Mouse (Mus musculus): Measurements from ENCODE around the gene Gm11565.
"Not testable (repeated sequence)": the region's sequence is repeated elsewhere in the genome, so short reads cannot be mapped to it uniquely, and the experiment has no call there.

Gm11565 gene

DNA sequence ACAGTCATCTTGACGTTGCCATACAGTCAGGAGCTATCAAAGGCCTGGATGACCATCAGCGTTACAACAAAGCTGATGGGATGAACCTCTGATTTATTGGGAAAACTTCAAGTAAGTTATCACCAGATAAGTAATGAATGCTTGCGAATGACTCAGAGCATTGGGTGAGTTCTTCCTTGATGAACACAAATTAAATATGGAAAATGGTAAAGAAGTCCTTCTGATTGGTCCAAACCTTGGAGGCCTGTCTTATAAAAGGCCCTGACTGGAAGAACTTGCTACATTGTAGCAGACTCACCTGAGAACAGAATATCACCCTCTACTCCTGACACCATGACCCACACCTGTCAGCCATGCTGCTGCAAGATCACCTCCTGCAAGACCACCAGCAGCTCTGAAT is at the start of gene Gm11565:
TSS of gene Gm11565 (plus strand) at position 301 of the 400 bp plus-strand sequence.
- no peak for DNase-seq (ENCODE audit: low spot score)

DNA sequence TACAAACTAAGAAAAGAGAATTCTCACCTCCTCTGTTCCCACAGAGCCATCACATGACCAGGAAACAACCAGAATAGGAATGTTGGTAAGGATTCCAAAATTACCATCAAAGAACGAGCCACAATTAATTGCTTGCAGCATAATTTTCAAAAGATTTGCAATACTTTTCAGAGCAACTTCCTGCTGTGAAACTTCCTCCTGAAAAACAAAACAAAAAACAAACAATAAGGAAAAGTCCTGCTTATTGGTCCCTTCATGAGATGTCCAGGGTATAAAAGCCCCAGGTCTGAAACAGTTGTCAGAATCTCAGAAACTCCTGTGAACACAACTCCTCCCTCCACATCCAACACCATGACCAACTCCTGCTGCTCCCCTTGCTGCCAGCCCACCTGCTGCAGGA is 41.5 kb upstream of the Gm11565 start, which contains the start of gene Krtap9-1:
TSS of gene Krtap9-1 (plus strand) at position 301 of the 400 bp plus-strand sequence.
- not testable (repeated sequence) for DNase-seq (ENCODE audit: low spot score)

DNA sequence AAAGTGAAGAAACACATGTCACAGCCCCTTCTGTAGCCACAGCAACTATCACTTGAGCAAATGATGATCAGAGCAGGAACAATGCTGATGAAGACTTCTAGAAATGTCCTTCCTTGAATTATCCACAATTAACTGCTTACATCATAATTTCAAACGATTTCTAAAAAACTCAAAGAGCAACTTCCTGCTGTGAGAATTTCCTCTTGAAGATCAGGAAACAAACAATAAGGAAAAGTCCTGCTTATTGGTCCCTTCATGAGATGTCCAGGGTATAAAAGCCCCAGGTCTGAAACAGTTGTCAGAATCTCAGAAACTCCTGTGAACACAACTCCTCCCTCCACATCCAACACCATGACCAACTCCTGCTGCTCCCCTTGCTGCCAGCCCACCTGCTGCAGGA is 35.7 kb upstream of the Gm11565 start, which contains the start of gene Gm11567:
TSS of gene Gm11567 (plus strand) at position 301 of the 400 bp plus-strand sequence.
- not testable (repeated sequence) for DNase-seq (ENCODE audit: low spot score)

DNA sequence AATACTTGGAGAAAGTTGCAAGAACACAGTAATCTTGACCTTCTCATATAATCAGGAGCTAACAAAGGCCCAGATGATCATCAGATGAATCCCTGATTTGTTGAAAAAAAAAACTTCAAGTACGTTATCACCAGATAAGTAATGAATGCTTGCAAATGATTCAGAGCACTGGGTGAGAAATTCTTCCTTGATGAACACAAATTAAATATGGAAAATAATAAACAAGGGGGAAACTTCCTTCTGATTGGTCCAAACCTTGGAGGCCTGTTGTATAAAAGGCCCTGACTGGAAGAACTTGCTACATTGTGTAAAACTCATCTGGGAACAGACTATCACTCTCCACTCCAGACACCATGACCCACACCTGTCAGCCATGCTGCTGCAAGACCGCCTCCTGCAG is 6.9 kb upstream of the Gm11565 start, which contains the start of gene Krtap31-1:
TSS of gene Krtap31-1 (plus strand) at position 301 of the 400 bp plus-strand sequence.
- no peak for DNase-seq (ENCODE audit: low spot score)

DNA sequence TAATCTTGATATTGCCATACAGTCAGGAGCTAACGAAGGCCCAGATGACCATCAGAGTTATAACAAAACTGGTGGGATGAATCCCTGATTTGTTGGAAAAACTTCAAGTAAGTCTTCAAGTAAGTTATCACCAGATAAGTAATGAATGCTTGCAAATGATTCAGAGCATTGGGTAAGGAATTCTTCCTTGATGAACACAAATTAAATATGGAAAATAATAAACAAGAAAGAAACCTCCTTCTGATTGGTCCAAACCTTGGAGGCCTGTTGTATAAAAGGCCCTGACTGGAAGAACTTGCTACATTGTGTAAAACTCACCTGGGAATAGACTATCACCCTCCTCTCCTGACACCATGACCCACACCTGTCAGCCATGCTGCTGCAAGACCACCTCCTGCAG is 21.4 kb downstream of the Gm11565 start, which contains the start of gene Krtap31-2:
TSS of gene Krtap31-2 (plus strand) at position 301 of the 400 bp plus-strand sequence.
- DNase-seq (ENCODE audit: low spot score) = no peak

DNA sequence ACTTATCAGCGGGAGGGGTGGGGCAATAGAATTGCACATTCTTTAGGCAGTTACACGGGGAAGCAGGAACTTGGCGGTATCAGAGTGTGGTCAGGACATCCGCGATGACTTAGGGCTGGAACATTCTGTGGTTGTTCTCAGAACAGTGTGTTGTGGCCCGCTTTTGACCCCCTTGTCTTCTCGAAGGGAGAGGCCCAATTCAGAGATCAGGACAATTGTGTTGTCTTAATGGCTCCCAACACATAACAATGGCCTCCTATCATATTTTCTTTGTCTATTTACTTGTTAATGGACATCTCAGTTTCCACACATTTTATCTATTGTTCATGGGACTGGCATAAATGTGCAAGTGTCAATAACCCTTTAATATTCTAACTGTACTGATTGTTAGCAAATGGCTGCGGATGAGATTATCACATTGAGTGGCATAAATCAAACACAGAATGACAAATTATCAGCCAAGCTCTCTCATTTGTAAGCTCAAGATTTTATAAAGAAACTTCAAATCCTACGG is 23.3 kb downstream of the Gm11565 start:
- DNase-seq (ENCODE audit: low spot score) = no peak

DNA sequence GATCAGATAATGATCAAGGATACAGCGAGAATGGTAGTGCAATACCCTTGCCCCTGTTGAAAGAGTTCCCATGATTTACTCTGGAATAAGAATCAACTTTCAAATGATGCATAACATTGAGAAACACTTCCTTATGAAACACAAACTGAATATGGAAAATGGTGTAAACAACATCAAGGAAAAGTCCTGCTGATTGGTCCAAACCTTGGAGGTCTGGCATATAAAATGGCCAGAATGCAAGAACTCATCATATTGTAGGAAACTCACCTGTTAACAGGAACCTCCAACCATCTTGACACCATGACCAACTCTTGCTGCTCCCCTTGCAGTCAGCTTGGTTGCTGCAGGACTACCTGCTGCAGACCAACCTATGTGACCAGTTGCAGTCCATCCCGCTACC is 33.6 kb downstream of the Gm11565 start, which contains the start of gene Krtap9-5:
TSS of gene Krtap9-5 (plus strand) at position 301 of the 400 bp plus-strand sequence.
- no peak for DNase-seq (ENCODE audit: low spot score)

DNA sequence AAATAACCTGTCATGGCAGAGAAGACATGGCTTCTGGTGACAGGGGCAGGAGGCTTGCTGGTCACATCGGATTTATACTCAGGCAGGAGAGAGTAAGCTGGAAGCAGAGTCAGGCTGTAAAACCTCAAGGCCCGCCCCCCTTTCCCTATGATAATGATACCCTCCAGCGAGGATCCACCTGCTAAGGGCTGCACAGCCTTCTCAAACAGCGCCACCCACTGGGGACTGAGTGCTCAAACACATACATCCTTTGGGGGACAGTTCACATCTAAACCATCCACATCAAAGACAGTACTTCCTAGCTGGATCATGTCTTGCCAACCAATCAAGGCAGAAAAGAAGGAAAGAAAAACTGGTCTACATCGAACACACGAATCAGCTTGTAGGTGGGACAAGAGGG is 49.7 kb downstream of the Gm11565 start:
- no peak for DNase-seq (ENCODE audit: low spot score)

Data from adipocyte (in vitro differentiated cells).